Mouse (Mus musculus): ENCODE measurements around the gene Dis3l2. TPM values are rescaled to one million over a fixed set of nuclear protein-coding genes. Genes with fewer than 3 reads are reported as not detected.

The Dis3l2 gene
- total RNA-seq, 1 experiment, result 9.6 TPM

- Histone ChIP-seq H3K9me3 (ENCODE audit: control insufficient read depth, insufficient read depth, low read depth, low read length) (no peaks in the 10 kb centered on the region), H3K36me3 (ENCODE audit: control insufficient read depth, insufficient read depth, low read length, poor library complexity, severe bottlenecking) (no peaks in the 10 kb centered on the region), H3K4me3 (ENCODE audit: insufficient read depth in 1 of 2, low read depth in 1 of 2, low read length in 2 of 2, poor library complexity in 1 of 2, severe bottlenecking in 1 of 2) (no peak overlapping the region), H3K4me1 (ENCODE audit: control insufficient read depth in 2 of 2, insufficient read depth in 2 of 2, low read length in 2 of 2, poor library complexity in 1 of 2) (no peaks in the 10 kb centered on the region), H3K9ac (ENCODE audit: insufficient read depth, low read depth, low read length, poor library complexity, severe bottlenecking) (no peak overlapping the region), H3K27ac (ENCODE audit: insufficient read depth, low read depth, low read length, poor library complexity, severe bottlenecking) (no peak overlapping the region)
- in situ Hi-C loops (cut with MboI; ENCODE audit: low sequenced_read_pairs in 2 of 2, unreplicated experiment in 2 of 2), result no loop called here
- no peak for DNase-seq (ENCODE audit: low read depth, low spot score)
- TF ChIP-seq ZC3H11A (IDR thresholded peaks at IDR 0.05; ENCODE audit: borderline replicate concordance, low read depth, low read length) (no peak), HCFC1 (IDR thresholded peaks at IDR 0.05; ENCODE audit: borderline replicate concordance, insufficient read depth, low read length) (no peak), MAFK (IDR thresholded peaks at IDR 0.05; ENCODE audit: insufficient read depth, low read depth, low read length) (no peak)
These were observed 229.2 kb downstream of the Dis3l2 start for GRCm38 (mm10) chr1:86932810-86933209.

- no peak for DNase-seq (ENCODE audit: low read depth, low spot score)
- no peak overlapping the region for H3K9ac ChIP-seq (ENCODE audit: insufficient read depth, low read depth, low read length, poor library complexity, severe bottlenecking)
- in situ Hi-C loops (cut with MboI; ENCODE audit: low sequenced_read_pairs in 2 of 2, unreplicated experiment in 2 of 2), result no loop called here
- TF ChIP-seq ZC3H11A (IDR thresholded peaks at IDR 0.05; ENCODE audit: borderline replicate concordance, low read depth, low read length) (no peak), ZNF384 (IDR thresholded peaks at IDR 0.05; ENCODE audit: low read depth, low read length) (no peak), HCFC1 (IDR thresholded peaks at IDR 0.05; ENCODE audit: borderline replicate concordance, insufficient read depth, low read length) (no peak), MAFK (IDR thresholded peaks at IDR 0.05; ENCODE audit: insufficient read depth, low read depth, low read length) (no peak)
- H3K4me1 ChIP-seq (ENCODE audit: control insufficient read depth in 2 of 2, insufficient read depth in 2 of 2, low read length in 2 of 2, poor library complexity in 1 of 2), result no peaks in the 10 kb centered on the region
- no peaks in the 10 kb centered on the region for H3K9me3 ChIP-seq (ENCODE audit: control insufficient read depth, insufficient read depth, low read depth, low read length)
- H3K4me3 ChIP-seq (ENCODE audit: insufficient read depth in 1 of 2, low read depth in 1 of 2, low read length in 2 of 2, poor library complexity in 1 of 2, severe bottlenecking in 1 of 2), result no peak overlapping the region
- H3K27ac ChIP-seq (ENCODE audit: insufficient read depth, low read depth, low read length, poor library complexity, severe bottlenecking), result no peak overlapping the region
- H3K36me3 ChIP-seq (ENCODE audit: control insufficient read depth, insufficient read depth, low read length, poor library complexity, severe bottlenecking), result no peaks in the 10 kb centered on the region
These were observed 230.0 kb downstream of the Dis3l2 start for GRCm38 (mm10) chr1:86933656-86934055.

DNA sequence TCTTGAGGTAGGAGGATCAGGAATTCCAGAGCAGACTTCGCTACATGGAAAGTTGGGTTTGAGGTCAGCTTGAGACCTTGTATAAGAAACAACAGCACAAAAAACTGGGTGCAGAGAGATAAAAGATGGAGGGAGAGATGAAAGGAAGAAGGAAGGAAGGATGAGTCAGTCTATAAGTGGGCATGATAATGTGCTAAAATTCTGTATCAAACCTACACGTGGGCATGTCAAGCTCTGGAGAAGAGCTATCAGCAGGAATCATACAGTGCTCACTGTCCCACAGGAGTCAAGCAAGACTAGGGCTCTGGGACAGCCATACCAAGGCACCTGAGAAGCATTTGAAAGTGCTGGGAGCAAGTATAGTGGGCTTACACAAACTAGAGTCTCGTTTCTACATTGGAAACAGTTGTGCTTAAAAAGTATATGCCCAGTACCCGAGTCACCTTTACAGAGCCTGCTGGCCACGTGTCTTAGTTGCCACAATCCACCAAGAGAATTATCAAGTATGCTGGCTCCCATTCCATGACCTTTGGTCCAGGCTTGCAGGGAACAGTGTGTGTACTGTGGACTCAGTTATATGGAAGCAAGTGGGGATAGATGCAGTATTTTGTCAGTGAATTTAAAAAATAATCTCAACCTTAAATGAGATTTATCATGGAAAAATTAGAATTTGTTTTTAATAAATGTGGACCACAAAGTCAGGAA, 248.0 kb downstream of the Dis3l2 start:
- in situ Hi-C loops (cut with MboI; ENCODE audit: low sequenced_read_pairs in 2 of 2, unreplicated experiment in 2 of 2), result no loop called here
- TF ChIP-seq ZC3H11A (IDR thresholded peaks at IDR 0.05; ENCODE audit: borderline replicate concordance, low read depth, low read length), result no peak
- TF ChIP-seq HCFC1 (IDR thresholded peaks at IDR 0.05; ENCODE audit: borderline replicate concordance, insufficient read depth, low read length), result no peak
- TF ChIP-seq ZNF384 (IDR thresholded peaks at IDR 0.05; ENCODE audit: low read depth, low read length), result no peak
- no peak for TF ChIP-seq CHD2 (IDR thresholded peaks at IDR 0.05; ENCODE audit: low read depth, low read length)
- no peak for TF ChIP-seq MAFK (IDR thresholded peaks at IDR 0.05; ENCODE audit: insufficient read depth, low read depth, low read length)
- Histone ChIP-seq H3K4me3 (ENCODE audit: insufficient read depth in 1 of 2, low read depth in 1 of 2, low read length in 2 of 2, poor library complexity in 1 of 2, severe bottlenecking in 1 of 2) (no peak overlapping the region), H3K9me3 (ENCODE audit: control insufficient read depth, insufficient read depth, low read depth, low read length) (no peaks in the 10 kb centered on the region), H3K9ac (ENCODE audit: insufficient read depth, low read depth, low read length, poor library complexity, severe bottlenecking) (no peak overlapping the region), H3K4me1 (ENCODE audit: control insufficient read depth in 2 of 2, insufficient read depth in 2 of 2, low read length in 2 of 2, poor library complexity in 1 of 2) (no peaks in the 10 kb centered on the region), H3K27ac (ENCODE audit: insufficient read depth, low read depth, low read length, poor library complexity, severe bottlenecking) (no peak overlapping the region), H3K36me3 (ENCODE audit: control insufficient read depth, insufficient read depth, low read length, poor library complexity, severe bottlenecking) (no peaks in the 10 kb centered on the region)
- DNase-seq (ENCODE audit: low read depth, low spot score), result no peak

GRCm38 (mm10) chr1:86955801-86956200, 252.2 kb downstream of the Dis3l2 start:
- Histone ChIP-seq H3K27ac (ENCODE audit: insufficient read depth, low read depth, low read length, poor library complexity, severe bottlenecking) (no peak overlapping the region), H3K9me3 (ENCODE audit: control insufficient read depth, insufficient read depth, low read depth, low read length) (no peaks in the 10 kb centered on the region), H3K9ac (ENCODE audit: insufficient read depth, low read depth, low read length, poor library complexity, severe bottlenecking) (no peak overlapping the region), H3K4me3 (ENCODE audit: insufficient read depth in 1 of 2, low read depth in 1 of 2, low read length in 2 of 2, poor library complexity in 1 of 2, severe bottlenecking in 1 of 2) (no peak overlapping the region), H3K36me3 (ENCODE audit: control insufficient read depth, insufficient read depth, low read length, poor library complexity, severe bottlenecking) (no peaks in the 10 kb centered on the region), H3K4me1 (ENCODE audit: control insufficient read depth in 2 of 2, insufficient read depth in 2 of 2, low read length in 2 of 2, poor library complexity in 1 of 2) (no peaks in the 10 kb centered on the region)
- TF ChIP-seq MAFK (IDR thresholded peaks at IDR 0.05; ENCODE audit: insufficient read depth, low read depth, low read length) (no peak), HCFC1 (IDR thresholded peaks at IDR 0.05; ENCODE audit: borderline replicate concordance, insufficient read depth, low read length) (no peak), ZNF384 (IDR thresholded peaks at IDR 0.05; ENCODE audit: low read depth, low read length) (no peak), CHD2 (IDR thresholded peaks at IDR 0.05; ENCODE audit: low read depth, low read length) (no peak), ZC3H11A (IDR thresholded peaks at IDR 0.05; ENCODE audit: borderline replicate concordance, low read depth, low read length) (no peak)
- DNase-seq (ENCODE audit: low read depth, low spot score), result no peak
- in situ Hi-C loops (cut with MboI; ENCODE audit: low sequenced_read_pairs in 2 of 2, unreplicated experiment in 2 of 2), result no loop called here

Data from ES-E14 (cell line).